Mouse (Mus musculus) heart, postnatal 0 days (tissue): ENCODE results near the gene Copg1. TPM values are rescaled to one million over a fixed set of nuclear protein-coding genes. Genes with fewer than 3 reads are reported as not detected.

Experiments
- ATAC-seq: fragments of 200-750 bp; cut with Nextera tagmentation; 2 replicates; pipeline ENCODE4 v1.8.0; 2017; ENCODE audit warnings: low read depth, moderate number of reproducible peaks, moderate library complexity; ENCODE audit not compliant: insufficient read depth
- DNase-seq: peaks from one replicate; pipeline ENCODE4 v3.0.0-alpha.2; 2016; ENCODE audit warnings: low spot score
- H3K27ac ChIP-seq: fragments of 300-500 bp; sonication (generic); 2 replicates; pipeline ENCODE4 v1.5.1; 2014; ENCODE audit warnings: low read depth, mild to moderate bottlenecking
- H3K27me3 ChIP-seq: fragments of 300-500 bp; sonication (generic); 2 replicates; pipeline ENCODE4 v1.6.1; 2014; ENCODE audit warnings: low read length, mixed read lengths; ENCODE audit not compliant: control insufficient read depth, insufficient read depth
- H3K36me3 ChIP-seq: fragments of 300-500 bp; sonication (generic); replicated peaks from 2 replicates; pipeline ENCODE4 v1.6.1; 2014; ENCODE audit warnings: low read length, mixed read lengths; ENCODE audit not compliant: control insufficient read depth, insufficient read depth
- H3K4me1 ChIP-seq: fragments of 300-500 bp; sonication (generic); 2 replicates; pipeline ENCODE4 v1.6.1; 2014; ENCODE audit warnings: antibody characterized with exemption; ENCODE audit not compliant: control insufficient read depth, insufficient read depth
- H3K4me2 ChIP-seq: fragments of 300-500 bp; sonication (generic); 2 replicates; pipeline ENCODE4 v1.6.1; 2014; ENCODE audit warnings: low read depth, mild to moderate bottlenecking, low read length, moderate library complexity
- H3K4me3 ChIP-seq: fragments of 300-500 bp; sonication (generic); 2 replicates; pipeline ENCODE4 v1.5.1; 2014; ENCODE audit warnings: low read depth, low read length
- H3K9ac ChIP-seq: fragments of 300-500 bp; sonication (generic); replicated peaks from 2 replicates; pipeline ENCODE4 v1.6.1; 2014; ENCODE audit warnings: low read depth, low read length, mixed read lengths
- H3K9me3 ChIP-seq: fragments of 300-500 bp; sonication (generic); replicated peaks from 2 replicates; pipeline ENCODE4 v1.6.1; 2016; ENCODE audit warnings: low read length; ENCODE audit not compliant: control insufficient read depth
- CTCF ChIP-seq: IDR thresholded peaks from 2 replicates; pipeline ENCODE4 v1.5.1; 2016; ENCODE audit warnings: antibody characterized with exemption, control low read depth, low read depth
- EP300 ChIP-seq: IDR thresholded peaks from 2 replicates; pipeline ENCODE4 v1.6.1; 2016; ENCODE audit warnings: antibody characterized with exemption, low read depth
- WGBS: fragments of 180-500 bp; shearing (Covaris S2); extraction: QIAGEN DNeasy Blood & Tissue Kit; methylation state at CpG from one replicate; pipeline ENCODE4 v1.1.7; 2014; 5-methylcytosine and 5-hydroxymethylcytosine counted together
- polyA plus RNA-seq: library from polyadenylated mRNA; unstranded; fragments of >200 nt; fragmentation: Nextera tagmentation; extraction: Ambion mirVana; gene quantifications from 2 replicates; pipeline ENCODE4 v1.2.1, GENCODE M21; 2015
- total RNA-seq: library from RNA; depleted of rRNA; stranded (reverse); fragments of >200 nt; gene quantifications from 2 replicates; pipeline ENCODE4 v1.2.3, GENCODE M21; 2014; ENCODE audit warnings: low replicate concordance

Copg1 gene
- total and polyA plus RNA-seq, 2 experiments from 2014 or later, result 66.3 to 92.4 TPM

- no peak for DNase-seq
- peaks cover 44% of the 10 kb centered on the region for H3K36me3 ChIP-seq
- H3K9ac ChIP-seq, result no peak overlapping the region
- no peaks in the 10 kb centered on the region for H3K27me3 ChIP-seq
- ATAC-seq, result no peak
- WGBS, result 86% methylated on average over 13 of the region's 13 CpGs
- H3K4me3 ChIP-seq, result no peak overlapping the region
- H3K9me3 ChIP-seq, result no peaks in the 10 kb centered on the region
- H3K4me1 ChIP-seq, result peaks cover 26% of the 10 kb centered on the region
- no peak overlapping the region for H3K4me2 ChIP-seq
- H3K27ac ChIP-seq, result no peak overlapping the region
- TF ChIP-seq CTCF, result no peak
- no peak for TF ChIP-seq EP300
These were observed 42.5 kb upstream of the Copg1 start for GRCm38 (mm10) chr6:87845031-87845695.

GRCm38 (mm10) chr6:87846813-87847212 lies 40.8 kb upstream of the Copg1 start:
- no peak overlapping the region for H3K27ac ChIP-seq
- H3K27me3 ChIP-seq, result no peaks in the 10 kb centered on the region
- H3K4me2 ChIP-seq, result no peak overlapping the region
- H3K9me3 ChIP-seq, result no peaks in the 10 kb centered on the region
- H3K9ac ChIP-seq, result no peak overlapping the region; the same call in 1 of the 2 replicates
- no peak overlapping the region for H3K4me3 ChIP-seq
- H3K4me1 ChIP-seq, result peaks cover 29% of the 10 kb centered on the region
- DNase-seq (no peak), ATAC-seq (no peak)
- WGBS, result 44% methylated on average over 1 of the region's 1 CpGs
- no peak for TF ChIP-seq EP300
- TF ChIP-seq CTCF, result no peak
- peaks cover 40% of the 10 kb centered on the region for H3K36me3 ChIP-seq

GRCm38 (mm10) chr6:87849780-87850154 lies 37.8 kb upstream of the Copg1 start:
- H3K27ac ChIP-seq, result peak overlapping the region; percentile 95
- peak overlapping the region; percentile 93 for H3K4me3 ChIP-seq
- H3K4me2 ChIP-seq, result peak overlapping the region; percentile 82
- H3K36me3 ChIP-seq, result peaks cover 14% of the 10 kb centered on the region
- DNase-seq (no peak), ATAC-seq (no peak)
- H3K4me1 ChIP-seq, result peaks cover 29% of the 10 kb centered on the region
- peak overlapping the region; percentile 99 for H3K9ac ChIP-seq
- under 1% methylated on average over 8 of the region's 8 CpGs for WGBS
- TF ChIP-seq CTCF (no peak), EP300 (no peak)
- H3K9me3 ChIP-seq, result no peaks in the 10 kb centered on the region
- H3K27me3 ChIP-seq, result no peaks in the 10 kb centered on the region

- Histone ChIP-seq H3K9ac (peak overlapping the region; percentile 99), H3K36me3 (peaks cover 8% of the 10 kb centered on the region), H3K9me3 (no peaks in the 10 kb centered on the region), H3K4me1 (peaks cover 29% of the 10 kb centered on the region), H3K27me3 (no peaks in the 10 kb centered on the region), H3K4me2 (peak overlapping the region; percentile 82), H3K4me3 (peak overlapping the region; percentile 93), H3K27ac (peak overlapping the region; percentile 95)
- ATAC-seq (peak; percentile 50), DNase-seq (peak; percentile 32)
- under 1% methylated on average over 65 of the region's 73 CpGs for WGBS
- TF ChIP-seq EP300, result no peak
These were observed 37.3 kb upstream of the Copg1 start for GRCm38 (mm10) chr6:87850155-87850899.

GRCm38 (mm10) chr6:87850900-87851614 lies 36.6 kb upstream of the Copg1 start, which contains the start of gene Cnbp:
Gene Cnbp, minus strand, starts transcription at chr6:87851106.
- peaks cover 3% of the 10 kb centered on the region; the same call in 1 of the 2 replicates for H3K36me3 ChIP-seq
- peak within 1 kb of the TSS; percentile 93 for H3K4me3 ChIP-seq
- TF ChIP-seq CTCF (no peak), EP300 (no peak)
- peak within 1 kb of the TSS; percentile 82 for H3K4me2 ChIP-seq
- peaks cover 29% of the 10 kb centered on the region for H3K4me1 ChIP-seq
- under 1% methylated on average over 49 of the region's 55 CpGs for WGBS
- peak within 1 kb of the TSS; percentile 99 for H3K9ac ChIP-seq
- peak; percentile 99 for ATAC-seq
- peak within 1 kb of the TSS; percentile 95 for H3K27ac ChIP-seq
- no peaks in the 10 kb centered on the region for H3K9me3 ChIP-seq
- DNase-seq, result peak; percentile 94
- no peaks in the 10 kb centered on the region for H3K27me3 ChIP-seq
